Mouse (Mus musculus) midbrain, embryonic 14.5 days (tissue): ENCODE measurements at regions not wholly inside any gene's neighbourhood (a gene's known extent, or its start where the extent isn't known, plus 50 kb on each side); places are given as distances from the start of the nearest gene placed in this dataset.
A peak's percentile ranks its signal among the peaks of the same experiment; 100 is the strongest.

ENCODE experiments used
- ATAC-seq: fragments of 200-750 bp; cut with Nextera tagmentation; 2 replicates; pipeline ENCODE4 v1.8.0; 2017; ENCODE audit warnings: moderate number of reproducible peaks, moderate library complexity; ENCODE audit not compliant: low FRiP score, low TSS enrichment
- DNase-seq: peaks from one replicate; pipeline ENCODE4 v3.0.0-alpha.2; 2015
- H3K27ac ChIP-seq: fragments of 300-500 bp; sonication (generic); replicated peaks from 2 replicates; pipeline ENCODE4 v1.5.1; 2014; ENCODE audit warnings: mild to moderate bottlenecking, low read depth, low read length, moderate library complexity
- H3K27me3 ChIP-seq: fragments of 300-500 bp; sonication (generic); 2 replicates; pipeline ENCODE4 v1.6.1; 2014; ENCODE audit warnings: low read length, control low read depth, mixed read lengths; ENCODE audit not compliant: control insufficient read depth, insufficient read depth
- H3K36me3 ChIP-seq: fragments of 300-500 bp; sonication (generic); 2 replicates; pipeline ENCODE4 v1.6.1; 2014; ENCODE audit warnings: low read length, control low read depth; ENCODE audit not compliant: control insufficient read depth, insufficient read depth
- H3K4me1 ChIP-seq: fragments of 300-500 bp; sonication (generic); 2 replicates; pipeline ENCODE4 v1.6.1; 2014; ENCODE audit warnings: mild to moderate bottlenecking, antibody characterized with exemption, low read length, control low read depth; ENCODE audit not compliant: control insufficient read depth, insufficient read depth
- H3K4me2 ChIP-seq: fragments of 300-500 bp; sonication (generic); 2 replicates; pipeline ENCODE4 v1.6.1; 2014; ENCODE audit warnings: mild to moderate bottlenecking, low read length, moderate library complexity
- H3K4me3 ChIP-seq: fragments of 300-500 bp; sonication (generic); replicated peaks from 2 replicates; pipeline ENCODE4 v1.5.1; 2014; ENCODE audit warnings: low read depth, low read length
- H3K9ac ChIP-seq: fragments of 300-500 bp; sonication (generic); replicated peaks from 2 replicates; pipeline ENCODE4 v1.6.1; 2014; ENCODE audit warnings: mild to moderate bottlenecking, low read length, moderate library complexity
- H3K9me3 ChIP-seq: fragments of 300-500 bp; sonication (generic); 2 replicates; pipeline ENCODE4 v1.6.1; 2016; ENCODE audit warnings: low read length, control low read depth, mixed read lengths; ENCODE audit not compliant: control insufficient read depth
- WGBS: fragments of 180-500 bp; shearing (Covaris S2); extraction: QIAGEN DNeasy Blood & Tissue Kit; methylation state at CpG from one replicate; pipeline ENCODE4 v1.1.7; 2014; 5-methylcytosine and 5-hydroxymethylcytosine counted together

DNA sequence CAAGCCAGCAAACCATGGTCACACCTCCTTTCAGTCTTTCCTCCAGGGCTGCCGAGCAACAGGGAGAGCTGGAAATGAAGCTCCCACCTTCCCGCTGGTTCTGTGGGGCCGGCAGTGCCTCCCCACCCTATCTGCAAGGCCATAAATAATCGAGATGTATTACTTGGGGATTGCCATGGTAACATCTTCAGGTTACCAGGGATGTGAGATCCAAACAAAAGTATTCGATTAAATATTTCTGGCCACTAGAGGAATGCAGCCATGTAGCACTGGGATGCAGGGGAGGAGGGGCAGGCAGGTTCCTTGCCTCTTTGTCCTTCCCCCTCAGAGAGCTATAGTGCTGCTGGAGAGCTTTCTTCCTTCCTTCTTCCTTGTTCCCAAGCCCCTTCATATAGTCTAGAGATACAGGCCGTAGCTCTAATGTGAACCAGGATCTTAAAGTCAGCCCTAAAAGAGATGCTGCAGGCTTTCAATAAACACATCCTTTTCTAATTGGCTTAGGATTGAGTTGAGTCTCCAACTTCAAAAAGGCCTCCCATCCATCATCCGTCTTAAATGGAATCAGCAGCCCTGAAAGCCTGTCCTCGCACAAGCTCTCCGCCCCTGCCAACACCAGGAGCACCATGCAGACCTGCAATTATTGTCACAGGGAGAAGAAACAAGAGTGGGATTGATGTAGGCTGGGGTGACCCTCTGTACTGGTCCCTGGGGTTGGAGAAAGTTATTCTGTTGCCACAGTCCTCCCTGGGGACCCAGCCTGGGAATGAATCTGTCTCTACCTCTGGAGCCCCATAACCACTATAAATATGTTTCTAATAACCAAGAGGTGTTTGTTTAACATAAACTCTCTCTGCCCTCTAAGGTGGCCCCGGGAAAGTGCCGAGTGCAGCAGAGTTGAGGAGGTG lies 290.6 kb upstream of the 4931429L15Rik start:
- Histone ChIP-seq H3K4me2 (no peak overlapping the region), H3K4me3 (no peak overlapping the region), H3K27me3 (no peaks in the 10 kb centered on the region), H3K27ac (peak overlapping the region; percentile 28), H3K9me3 (no peaks in the 10 kb centered on the region), H3K4me1 (peaks cover 20% of the 10 kb centered on the region), H3K9ac (no peak overlapping the region), H3K36me3 (no peaks in the 10 kb centered on the region)
- 16% methylated on average over 11 of the region's 11 CpGs for WGBS
- DNase-seq = peak; percentile 57
- no peak for ATAC-seq

- 86% methylated on average over 8 of the region's 8 CpGs for WGBS
- H3K27me3 ChIP-seq = no peaks in the 10 kb centered on the region
Observed at GRCm38 (mm10) chr9:46608695-46609094, 288.9 kb upstream of the 4931429L15Rik start.

DNA sequence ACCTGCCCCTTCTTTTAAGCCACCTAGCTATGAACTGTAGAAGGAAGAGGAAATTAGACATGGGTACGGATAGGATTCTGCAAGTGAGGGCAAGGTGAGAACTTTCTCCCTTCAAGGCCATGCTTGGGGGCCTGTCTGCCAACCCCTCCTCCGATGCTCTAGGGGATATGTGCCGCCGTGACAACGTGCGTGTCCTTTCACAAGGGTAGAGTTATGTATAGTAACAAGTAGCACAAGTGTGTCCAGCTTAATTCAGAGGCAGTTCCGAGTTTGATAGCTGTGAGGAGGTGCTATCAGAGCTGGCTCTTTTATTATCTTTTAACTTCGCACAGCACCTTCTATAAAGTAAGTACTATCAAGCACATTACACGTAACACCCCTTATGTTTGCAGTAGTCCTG lies 281.0 kb upstream of the 4931429L15Rik start:
- ATAC-seq (no peak), DNase-seq (no peak)
- no peak overlapping the region for H3K27ac ChIP-seq
- WGBS = 92% methylated on average over 9 of the region's 9 CpGs
- H3K9ac ChIP-seq = no peak overlapping the region
- H3K4me3 ChIP-seq = no peak overlapping the region
- no peaks in the 10 kb centered on the region for H3K27me3 ChIP-seq
- peaks cover 15% of the 10 kb centered on the region for H3K4me1 ChIP-seq
- H3K9me3 ChIP-seq = no peaks in the 10 kb centered on the region
- H3K36me3 ChIP-seq = no peaks in the 10 kb centered on the region
- no peak overlapping the region for H3K4me2 ChIP-seq

More at GRCm38 (mm10) chr9:46608695-46609094, 288.9 kb upstream of the 4931429L15Rik start:
- H3K27ac ChIP-seq = no peak overlapping the region
- no peak overlapping the region for H3K4me3 ChIP-seq
- H3K36me3 ChIP-seq = no peaks in the 10 kb centered on the region
- DNase-seq = no peak
- peaks cover 20% of the 10 kb centered on the region for H3K4me1 ChIP-seq
- H3K9me3 ChIP-seq = no peaks in the 10 kb centered on the region
- no peak overlapping the region for H3K9ac ChIP-seq
- H3K4me2 ChIP-seq = no peak overlapping the region
- no peak for ATAC-seq

DNA sequence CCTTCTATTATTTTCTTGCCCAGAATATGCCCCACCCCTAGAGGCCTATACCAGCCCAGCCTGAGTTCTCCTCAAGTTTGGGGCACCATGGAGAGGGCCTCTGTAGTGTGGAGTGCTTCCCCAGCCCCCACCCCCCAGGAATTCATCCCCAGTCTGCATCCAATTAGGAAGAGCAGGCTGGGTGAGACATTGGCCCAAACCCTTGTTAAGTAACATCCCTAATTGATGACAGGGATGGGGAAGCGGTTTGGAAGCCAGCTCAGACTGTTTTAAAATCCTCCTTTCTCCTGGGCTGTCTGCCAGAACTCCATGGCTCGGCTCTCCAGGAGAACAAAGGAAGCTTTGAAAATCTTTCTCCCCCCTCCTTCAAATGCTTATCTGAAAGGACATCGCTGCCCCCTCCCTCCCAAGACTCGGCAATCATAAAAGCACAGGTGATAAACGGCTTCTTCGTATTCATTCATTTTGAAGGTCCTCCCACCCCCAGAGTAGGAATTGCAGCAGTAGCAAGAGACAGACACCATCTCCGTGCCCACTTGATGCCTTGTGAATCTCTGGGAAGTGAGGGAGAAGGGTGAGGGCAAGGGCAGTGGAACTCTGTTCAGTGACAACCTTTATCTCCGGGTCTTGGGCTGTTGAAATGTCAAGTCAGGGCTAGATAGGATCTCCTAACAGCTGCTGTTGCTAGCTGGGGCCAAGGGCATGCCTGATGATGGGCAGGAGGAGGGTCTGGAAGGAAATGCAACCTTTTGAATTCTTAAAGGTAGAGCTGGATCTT lies 280.3 kb upstream of the 4931429L15Rik start:
- Histone ChIP-seq H3K4me3 (no peak overlapping the region), H3K9me3 (no peaks in the 10 kb centered on the region), H3K27me3 (no peaks in the 10 kb centered on the region), H3K36me3 (no peaks in the 10 kb centered on the region), H3K27ac (0 out of 2 replicates have a peak overlapping the region, but pooled peaks have one; percentile 20), H3K4me2 (no peak overlapping the region), H3K9ac (no peak overlapping the region), H3K4me1 (peaks cover 15% of the 10 kb centered on the region)
- DNase-seq (peak; percentile 78), ATAC-seq (peak; percentile 17; the same call in 1 of the 2 replicates)
- 29% methylated on average over 8 of the region's 8 CpGs for WGBS

DNA sequence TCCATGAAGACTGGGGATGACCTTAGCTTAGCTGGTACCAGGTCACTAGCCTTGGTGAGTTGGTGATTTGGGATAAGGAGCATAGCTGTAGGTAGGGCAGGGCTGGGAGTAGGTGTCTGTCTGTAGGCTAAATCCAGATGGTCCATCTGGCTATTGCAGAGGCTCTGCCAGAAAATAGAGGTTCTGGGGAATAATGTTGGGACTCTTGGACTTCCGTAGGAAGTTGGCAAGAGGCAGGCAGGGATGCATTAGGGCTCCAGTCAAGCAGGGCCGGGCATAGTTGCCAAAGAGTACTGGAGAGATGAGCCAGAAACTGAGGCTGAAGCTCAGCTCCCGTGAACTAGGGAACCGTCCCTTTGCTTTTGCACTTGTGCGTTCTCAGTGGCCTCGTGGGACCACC lies 278.7 kb upstream of the 4931429L15Rik start:
- Histone ChIP-seq H3K9ac (no peak overlapping the region), H3K36me3 (no peaks in the 10 kb centered on the region), H3K4me1 (peaks cover 14% of the 10 kb centered on the region), H3K9me3 (no peaks in the 10 kb centered on the region), H3K27ac (no peak overlapping the region), H3K4me3 (no peak overlapping the region), H3K27me3 (no peaks in the 10 kb centered on the region), H3K4me2 (no peak overlapping the region)
- 94% methylated on average over 6 of the region's 6 CpGs for WGBS
- DNase-seq (no peak), ATAC-seq (no peak)

GRCm38 (mm10) chr9:46593444-46593843 lies 273.7 kb upstream of the 4931429L15Rik start:
- H3K4me1 ChIP-seq = no peaks in the 10 kb centered on the region
- ATAC-seq (no peak), DNase-seq (no peak)
- no peaks in the 10 kb centered on the region for H3K36me3 ChIP-seq
- H3K4me2 ChIP-seq = no peak overlapping the region
- H3K27me3 ChIP-seq = no peaks in the 10 kb centered on the region
- no peaks in the 10 kb centered on the region for H3K9me3 ChIP-seq
- H3K4me3 ChIP-seq = no peak overlapping the region
- WGBS = 82% methylated on average over 6 of the region's 6 CpGs
- no peak overlapping the region for H3K9ac ChIP-seq
- no peak overlapping the region for H3K27ac ChIP-seq

- Histone ChIP-seq H3K27ac (no peak overlapping the region), H3K27me3 (no peaks in the 10 kb centered on the region), H3K4me3 (no peak overlapping the region), H3K4me2 (no peak overlapping the region), H3K9ac (no peak overlapping the region), H3K36me3 (no peaks in the 10 kb centered on the region), H3K9me3 (no peaks in the 10 kb centered on the region), H3K4me1 (no peaks in the 10 kb centered on the region)
- ATAC-seq = no peak
- 81% methylated on average over 7 of the region's 7 CpGs for WGBS
- DNase-seq = peak; percentile 20
Observed at GRCm38 (mm10) chr9:46592908-46593307, 273.1 kb upstream of the 4931429L15Rik start.

DNA sequence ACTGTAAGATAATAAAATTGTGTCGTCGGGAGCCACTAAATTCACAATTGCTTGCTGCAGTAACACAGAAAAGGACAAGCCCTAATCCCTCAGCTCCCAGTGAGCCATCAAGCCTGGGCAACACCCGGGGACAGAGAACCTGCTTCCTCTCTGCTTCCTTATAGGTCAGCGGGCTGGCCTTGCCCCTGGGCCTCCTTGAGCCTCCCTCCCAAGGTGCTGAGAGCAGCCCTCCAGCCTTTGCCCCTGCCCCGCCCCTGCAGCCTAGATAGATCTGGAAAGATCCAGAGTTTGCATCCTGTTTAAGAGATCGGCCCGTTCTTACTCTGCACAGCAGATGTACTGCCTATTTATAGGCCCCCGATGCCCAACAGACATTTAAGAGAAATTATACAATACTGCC lies 267.0 kb upstream of the 4931429L15Rik start:
- DNase-seq (no peak), ATAC-seq (no peak)
- Histone ChIP-seq H3K27ac (no peak overlapping the region), H3K9me3 (no peaks in the 10 kb centered on the region), H3K27me3 (no peaks in the 10 kb centered on the region), H3K4me2 (no peak overlapping the region), H3K4me3 (no peak overlapping the region), H3K4me1 (no peaks in the 10 kb centered on the region), H3K9ac (no peak overlapping the region), H3K36me3 (no peaks in the 10 kb centered on the region)
- 81% methylated on average over 8 of the region's 8 CpGs for WGBS
